Mouse (Mus musculus): ENCODE measurements around the gene Tdrkh. TPM values are rescaled to one million over a fixed set of nuclear protein-coding genes. Genes with fewer than 3 reads are reported as not detected.

The Tdrkh gene
- polyA plus RNA-seq, 1 experiment = not detected

DNA sequence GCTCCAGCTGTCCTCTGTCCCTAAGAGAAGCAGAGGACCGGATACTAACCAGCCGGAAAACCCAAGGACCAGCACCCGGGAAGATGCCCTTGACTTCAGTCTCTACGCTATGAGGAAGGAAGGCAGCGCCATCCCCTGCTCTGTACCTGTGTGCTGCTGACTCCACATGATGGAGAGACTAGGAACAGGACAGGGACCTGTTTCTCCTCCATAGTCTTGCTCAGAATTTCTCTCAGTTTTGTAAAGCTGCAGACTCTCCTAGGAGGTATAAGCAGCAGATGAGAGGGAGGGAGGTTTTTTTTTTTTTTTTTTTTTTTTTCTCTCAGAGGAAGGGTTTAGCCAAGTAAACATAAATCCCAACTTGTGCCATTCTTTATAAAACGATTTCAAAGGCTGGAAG, 14.9 kb upstream of the Tdrkh start, which contains the start of gene Lingo4:
Gene Lingo4 (plus strand): TSS at position 301 of the 400 bp plus-strand sequence.
- TF ChIP-seq CTCF (IDR thresholded peaks at IDR 0.05; ENCODE audit: extremely low read depth, insufficient read length, insufficient replicate concordance, low read depth, low read length) (no peak), POLR2A (IDR thresholded peaks at IDR 0.05; ENCODE audit: low read depth, low read length) (no peak)
- 78% methylated on average over 6 of the region's 6 CpGs for WGBS
- H3K4me1 ChIP-seq (ENCODE audit: control insufficient read depth, insufficient read depth, insufficient read length, low read length) = no peaks in the 10 kb centered on the region
- H3K4me3 ChIP-seq (ENCODE audit: low read depth, low read length) = no peak within 1 kb of the TSS
- no peak within 1 kb of the TSS for H3K27ac ChIP-seq (ENCODE audit: insufficient read depth, low read depth, low read length)
- H3K27me3 ChIP-seq (ENCODE audit: control insufficient read depth, insufficient read depth, low read length) = peaks cover 8% of the 10 kb centered on the region; the same call in 1 of the 2 replicates
- peaks cover 7% of the 10 kb centered on the region for H3K36me3 ChIP-seq (ENCODE audit: control insufficient read depth, insufficient read depth, low read length)

GRCm38 (mm10) chr3:94398943-94399481, 14.1 kb upstream of the Tdrkh start:
- WGBS = 8% methylated on average over 20 of the region's 20 CpGs
- no peak overlapping the region for H3K4me3 ChIP-seq (ENCODE audit: low read depth, low read length)
- no peak overlapping the region for H3K27ac ChIP-seq (ENCODE audit: insufficient read depth, low read depth, low read length)
- H3K4me1 ChIP-seq (ENCODE audit: control insufficient read depth, insufficient read depth, insufficient read length, low read length) = no peaks in the 10 kb centered on the region
- H3K27me3 ChIP-seq (ENCODE audit: control insufficient read depth, insufficient read depth, low read length) = peaks cover 8% of the 10 kb centered on the region; the same call in 1 of the 2 replicates
- TF ChIP-seq CTCF (IDR thresholded peaks at IDR 0.05; ENCODE audit: extremely low read depth, insufficient read length, insufficient replicate concordance, low read depth, low read length) = no peak
- TF ChIP-seq POLR2A (IDR thresholded peaks at IDR 0.05; ENCODE audit: low read depth, low read length) = no peak
- H3K36me3 ChIP-seq (ENCODE audit: control insufficient read depth, insufficient read depth, low read length) = peaks cover 3% of the 10 kb centered on the region; the same call in 1 of the 2 replicates

- TF ChIP-seq CTCF (IDR thresholded peaks at IDR 0.05; ENCODE audit: extremely low read depth, insufficient read length, insufficient replicate concordance, low read depth, low read length) (no peak), POLR2A (IDR thresholded peaks at IDR 0.05; ENCODE audit: low read depth, low read length) (no peak)
- Histone ChIP-seq H3K4me3 (ENCODE audit: low read depth, low read length) (no peak overlapping the region), H3K4me1 (ENCODE audit: control insufficient read depth, insufficient read depth, insufficient read length, low read length) (no peaks in the 10 kb centered on the region), H3K27me3 (ENCODE audit: control insufficient read depth, insufficient read depth, low read length) (peaks cover 8% of the 10 kb centered on the region; the same call in 1 of the 2 replicates), H3K36me3 (ENCODE audit: control insufficient read depth, insufficient read depth, low read length) (peaks cover 3% of the 10 kb centered on the region; the same call in 1 of the 2 replicates), H3K27ac (ENCODE audit: insufficient read depth, low read depth, low read length) (no peak overlapping the region)
- 52% methylated on average over 5 of the region's 5 CpGs for WGBS
Measured at GRCm38 (mm10) chr3:94399663-94400310, 13.3 kb upstream of the Tdrkh start.

- no peaks in the 10 kb centered on the region for H3K4me1 ChIP-seq (ENCODE audit: control insufficient read depth, insufficient read depth, insufficient read length, low read length)
- no peak overlapping the region for H3K4me3 ChIP-seq (ENCODE audit: low read depth, low read length)
- TF ChIP-seq CTCF (IDR thresholded peaks at IDR 0.05; ENCODE audit: extremely low read depth, insufficient read length, insufficient replicate concordance, low read depth, low read length) = no peak
- no peak for TF ChIP-seq POLR2A (IDR thresholded peaks at IDR 0.05; ENCODE audit: low read depth, low read length)
- H3K36me3 ChIP-seq (ENCODE audit: control insufficient read depth, insufficient read depth, low read length) = no peaks in the 10 kb centered on the region
- peaks cover 8% of the 10 kb centered on the region; the same call in 1 of the 2 replicates for H3K27me3 ChIP-seq (ENCODE audit: control insufficient read depth, insufficient read depth, low read length)
- H3K27ac ChIP-seq (ENCODE audit: insufficient read depth, low read depth, low read length) = no peak overlapping the region
- WGBS = 59% methylated on average over 8 of the region's 8 CpGs
Measured at GRCm38 (mm10) chr3:94402451-94402850, 10.6 kb upstream of the Tdrkh start.

DNA sequence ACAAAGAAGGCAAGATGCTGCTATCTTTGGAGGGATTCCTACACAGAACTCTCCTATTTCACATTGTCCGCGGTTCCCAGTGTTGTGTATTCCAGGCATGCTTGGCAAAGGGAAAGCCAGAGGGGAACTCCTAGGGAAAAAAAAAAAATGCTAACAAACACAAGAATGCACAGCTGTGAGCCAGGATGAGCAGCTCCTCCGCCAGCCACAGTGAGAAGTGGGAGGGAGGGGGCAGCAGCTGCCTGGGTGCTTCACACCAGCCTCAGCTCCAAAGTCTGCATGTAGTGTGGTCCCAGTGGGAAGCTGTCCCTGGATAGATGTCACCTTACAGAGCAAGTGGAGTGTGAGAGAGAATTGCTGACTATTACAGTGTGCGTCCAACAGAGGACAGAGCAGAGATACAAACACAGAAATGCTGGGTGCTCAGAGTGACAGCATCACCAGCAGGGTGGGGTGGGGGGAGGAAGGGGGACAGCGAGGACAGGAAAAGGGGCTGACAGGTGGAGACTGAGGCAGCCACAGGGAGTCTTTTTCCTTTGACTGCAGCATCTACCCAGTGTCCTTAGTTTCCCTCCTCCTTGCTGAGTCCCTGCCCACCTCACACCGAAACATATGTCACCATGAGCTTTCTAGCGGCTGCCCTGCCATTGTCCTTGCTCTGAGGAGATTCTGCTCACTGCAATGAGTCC, 8.6 kb upstream of the Tdrkh start:
- whole genome bisulfite sequencing = 36% methylated on average over 7 of the region's 7 CpGs
- Histone ChIP-seq H3K27me3 (ENCODE audit: control insufficient read depth, insufficient read depth, low read length) (peaks cover 4% of the 10 kb centered on the region; the same call in 1 of the 2 replicates), H3K36me3 (ENCODE audit: control insufficient read depth, insufficient read depth, low read length) (no peaks in the 10 kb centered on the region), H3K4me1 (ENCODE audit: control insufficient read depth, insufficient read depth, insufficient read length, low read length) (no peaks in the 10 kb centered on the region), H3K27ac (ENCODE audit: insufficient read depth, low read depth, low read length) (no peak overlapping the region), H3K4me3 (ENCODE audit: low read depth, low read length) (no peak overlapping the region)
- TF ChIP-seq CTCF (IDR thresholded peaks at IDR 0.05; ENCODE audit: extremely low read depth, insufficient read length, insufficient replicate concordance, low read depth, low read length) (no peak), POLR2A (IDR thresholded peaks at IDR 0.05; ENCODE audit: low read depth, low read length) (no peak)

DNA sequence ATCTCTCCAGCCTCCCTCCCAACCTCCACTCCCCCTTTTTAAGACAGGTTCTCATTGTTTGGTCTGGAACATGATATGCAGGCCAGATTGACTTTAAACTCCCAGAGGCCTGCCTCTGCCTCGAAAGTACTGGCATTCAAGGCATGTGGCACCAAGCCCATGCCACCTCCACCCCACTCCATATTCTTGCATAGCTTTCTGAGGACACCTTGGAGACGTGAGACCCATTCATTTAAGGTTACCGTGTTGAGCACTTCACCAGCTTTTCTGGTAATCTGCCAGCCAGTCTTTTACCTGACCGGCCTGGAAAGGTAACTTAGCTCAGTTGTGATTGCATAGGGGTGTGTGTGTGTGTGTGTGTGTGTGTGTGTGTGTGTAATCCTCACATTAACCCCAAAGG, 7.5 kb upstream of the Tdrkh start:
- H3K4me1 ChIP-seq (ENCODE audit: control insufficient read depth, insufficient read depth, insufficient read length, low read length) = no peaks in the 10 kb centered on the region
- H3K36me3 ChIP-seq (ENCODE audit: control insufficient read depth, insufficient read depth, low read length) = no peaks in the 10 kb centered on the region
- 44% methylated on average over 4 of the region's 4 CpGs for WGBS
- no peak overlapping the region for H3K27ac ChIP-seq (ENCODE audit: insufficient read depth, low read depth, low read length)
- no peak overlapping the region for H3K4me3 ChIP-seq (ENCODE audit: low read depth, low read length)
- no peaks in the 10 kb centered on the region for H3K27me3 ChIP-seq (ENCODE audit: control insufficient read depth, insufficient read depth, low read length)
- no peak for TF ChIP-seq CTCF (IDR thresholded peaks at IDR 0.05; ENCODE audit: extremely low read depth, insufficient read length, insufficient replicate concordance, low read depth, low read length)
- no peak for TF ChIP-seq POLR2A (IDR thresholded peaks at IDR 0.05; ENCODE audit: low read depth, low read length)

DNA sequence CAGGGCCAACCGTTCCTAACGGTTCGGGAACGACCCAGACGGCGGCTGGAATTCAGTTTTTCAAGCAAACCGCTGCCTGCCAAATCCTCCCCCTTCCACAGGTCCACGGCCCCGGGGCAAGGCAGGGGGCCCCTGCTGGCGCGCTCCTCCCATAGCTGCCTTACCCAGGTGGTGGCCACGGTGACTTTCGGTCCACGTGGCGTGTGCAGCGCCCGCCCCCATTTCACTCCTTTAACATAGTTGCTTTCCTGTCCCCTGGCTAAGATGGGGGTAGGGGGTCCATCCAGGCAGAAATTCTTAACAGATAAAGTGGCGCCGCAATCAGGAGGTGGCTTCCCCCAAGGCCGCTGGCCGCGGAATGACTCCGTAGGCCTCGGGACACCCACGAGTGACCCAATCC, 543 bp upstream of the Tdrkh start:
- H3K27ac ChIP-seq (ENCODE audit: insufficient read depth, low read depth, low read length) = no peak overlapping the region
- WGBS = 2% methylated on average over 25 of the region's 25 CpGs
- no peak for TF ChIP-seq POLR2A (IDR thresholded peaks at IDR 0.05; ENCODE audit: low read depth, low read length)
- no peak for TF ChIP-seq CTCF (IDR thresholded peaks at IDR 0.05; ENCODE audit: extremely low read depth, insufficient read length, insufficient replicate concordance, low read depth, low read length)
- H3K27me3 ChIP-seq (ENCODE audit: control insufficient read depth, insufficient read depth, low read length) = no peaks in the 10 kb centered on the region; the same call in 1 of the 2 replicates
- peak overlapping the region; percentile 78 for H3K4me3 ChIP-seq (ENCODE audit: low read depth, low read length)
- no peaks in the 10 kb centered on the region for H3K36me3 ChIP-seq (ENCODE audit: control insufficient read depth, insufficient read depth, low read length)
- H3K4me1 ChIP-seq (ENCODE audit: control insufficient read depth, insufficient read depth, insufficient read length, low read length) = peaks cover 9% of the 10 kb centered on the region

Measured in small intestine, adult 2 months (tissue).